Mouse (Mus musculus) kidney, adult 9 months (tissue): ENCODE results near the gene BC107364.
"Not testable (repeated sequence)": the region's sequence is repeated elsewhere in the genome, so short reads cannot be mapped to it uniquely, and the experiment has no call there.

Source experiments
- DNase-seq: peaks from one replicate; pipeline ENCODE4 v3.0.0; 2022

BC107364 gene

GRCm38 (mm10) chr3:96485361-96485760 is 33.3 kb upstream of the BC107364 start:
- no peak for DNase-seq

GRCm38 (mm10) chr3:96484921-96485320 is 32.8 kb upstream of the BC107364 start:
- no peak for DNase-seq

- DNase-seq = no peak
Observed at GRCm38 (mm10) chr3:96483946-96484345, 31.8 kb upstream of the BC107364 start.

GRCm38 (mm10) chr3:96483044-96483443 is 30.9 kb upstream of the BC107364 start:
- not testable (repeated sequence) for DNase-seq

- no peak for DNase-seq
Observed at GRCm38 (mm10) chr3:96482451-96482850, 30.3 kb upstream of the BC107364 start.

- DNase-seq = no peak
Observed at GRCm38 (mm10) chr3:96481856-96482255, 29.8 kb upstream of the BC107364 start.

- no peak for DNase-seq
Observed at GRCm38 (mm10) chr3:96480684-96481270, 28.7 kb upstream of the BC107364 start.

- no peak for DNase-seq
Observed at GRCm38 (mm10) chr3:96479249-96479648, 27.1 kb upstream of the BC107364 start.

DNA sequence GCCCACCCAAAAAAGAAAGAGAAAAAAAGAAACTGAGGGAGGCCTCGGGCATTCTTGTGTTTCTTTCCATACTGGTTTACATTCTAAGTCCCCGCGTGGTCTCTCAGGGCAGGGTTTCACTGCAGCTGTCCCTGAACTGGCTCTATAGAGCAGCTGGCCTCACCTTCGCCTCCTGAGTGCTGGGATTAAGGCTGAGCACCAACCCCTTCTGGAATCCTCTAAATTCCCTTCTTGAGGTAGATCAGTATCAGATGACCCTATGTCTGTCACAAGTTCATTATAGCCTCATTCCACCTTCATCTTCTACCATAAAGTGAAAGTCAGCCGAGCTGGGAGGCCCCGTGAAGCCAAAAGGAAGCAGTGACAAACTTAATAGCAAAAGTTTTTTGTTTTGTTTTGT is 25.5 kb upstream of the BC107364 start:
- no peak for DNase-seq

GRCm38 (mm10) chr3:96477084-96477483 is 25.0 kb upstream of the BC107364 start:
- DNase-seq = no peak

GRCm38 (mm10) chr3:96474909-96475655 is 23.0 kb upstream of the BC107364 start:
- DNase-seq = no peak

DNA sequence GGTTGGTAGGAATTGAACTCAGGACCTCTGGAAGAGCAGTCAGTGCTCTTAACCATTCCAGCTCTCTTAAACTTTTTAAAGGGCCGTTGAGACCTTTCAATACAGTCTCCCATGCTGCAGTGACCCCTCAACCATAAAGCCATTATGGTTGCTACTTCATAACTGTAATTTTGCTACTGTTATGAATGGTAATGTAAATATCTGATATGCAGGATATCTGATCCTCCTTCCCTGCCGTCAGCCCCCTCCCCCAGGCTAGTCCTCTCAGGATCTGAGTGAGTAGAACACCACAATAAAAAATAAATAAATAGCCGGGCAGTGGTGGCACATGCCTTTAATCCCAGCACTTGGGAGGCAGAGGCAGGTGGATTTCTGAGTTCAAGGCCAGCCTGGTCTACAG is 21.4 kb upstream of the BC107364 start:
- not testable (repeated sequence) for DNase-seq

DNA sequence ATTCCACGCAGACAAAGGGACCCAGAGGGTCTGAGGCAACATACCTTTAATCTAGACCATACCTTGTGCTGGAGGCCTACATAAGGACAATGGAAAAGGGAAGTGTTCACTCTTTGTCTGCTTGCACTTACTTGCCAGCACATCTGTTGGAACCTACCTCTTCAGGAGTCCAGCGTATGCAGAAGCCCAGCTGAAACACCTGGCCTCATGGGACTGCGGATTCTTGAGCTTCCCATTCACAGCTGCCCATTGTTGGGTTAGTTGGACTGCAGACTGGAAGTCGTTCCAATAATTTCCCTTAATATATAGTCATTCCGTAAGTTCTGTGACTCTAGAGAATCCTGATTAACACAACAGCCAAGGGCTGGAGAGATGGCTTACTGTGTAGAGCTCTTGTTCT is 20.0 kb upstream of the BC107364 start:
- no peak for DNase-seq

DNA sequence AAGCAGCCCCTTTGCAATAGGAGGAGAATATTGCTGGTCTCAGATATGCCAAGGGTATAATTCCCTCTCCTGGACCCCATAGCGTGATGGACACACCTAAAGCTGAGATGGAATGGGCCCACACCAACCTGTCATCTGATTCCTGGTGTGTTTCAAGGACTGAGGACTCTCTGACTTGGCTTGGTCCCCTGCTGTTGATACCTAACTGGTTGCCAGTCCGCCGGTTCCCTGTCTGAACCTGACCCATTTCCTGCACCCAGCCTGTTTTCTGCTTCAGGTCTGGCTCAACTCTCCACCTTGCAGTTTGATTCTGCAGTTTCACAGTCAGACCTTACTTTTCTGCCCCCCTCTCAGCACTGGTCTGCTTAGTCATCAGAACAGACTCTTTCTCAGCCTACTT is 17.5 kb upstream of the BC107364 start:
- DNase-seq = no peak

- DNase-seq = not testable (repeated sequence)
Observed at GRCm38 (mm10) chr3:96468335-96468734, 16.2 kb upstream of the BC107364 start.

DNA sequence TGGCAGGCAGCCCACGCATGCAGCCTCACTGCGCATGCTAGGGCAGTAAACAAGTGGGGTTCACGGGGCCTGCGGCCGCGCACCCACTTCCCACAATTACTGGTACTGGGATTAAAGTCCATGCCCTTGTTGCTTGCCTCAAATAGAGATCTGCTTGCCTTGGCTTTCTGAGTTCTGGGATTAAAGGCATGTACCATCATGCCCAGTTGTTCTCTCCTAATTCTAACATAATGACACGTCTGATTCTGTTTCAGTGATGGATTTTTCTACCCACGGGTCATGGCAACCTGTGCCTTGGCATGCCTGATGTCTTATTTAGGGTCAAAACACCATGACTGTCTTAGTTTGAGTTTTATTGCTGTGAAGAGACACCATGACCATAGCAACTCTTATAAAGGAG is 15.5 kb upstream of the BC107364 start:
- DNase-seq = no peak

- no peak for DNase-seq
Observed at GRCm38 (mm10) chr3:96463891-96464290, 11.8 kb upstream of the BC107364 start.

- DNase-seq = not testable (repeated sequence)
Observed at GRCm38 (mm10) chr3:96460568-96460870, 8.4 kb upstream of the BC107364 start.

DNA sequence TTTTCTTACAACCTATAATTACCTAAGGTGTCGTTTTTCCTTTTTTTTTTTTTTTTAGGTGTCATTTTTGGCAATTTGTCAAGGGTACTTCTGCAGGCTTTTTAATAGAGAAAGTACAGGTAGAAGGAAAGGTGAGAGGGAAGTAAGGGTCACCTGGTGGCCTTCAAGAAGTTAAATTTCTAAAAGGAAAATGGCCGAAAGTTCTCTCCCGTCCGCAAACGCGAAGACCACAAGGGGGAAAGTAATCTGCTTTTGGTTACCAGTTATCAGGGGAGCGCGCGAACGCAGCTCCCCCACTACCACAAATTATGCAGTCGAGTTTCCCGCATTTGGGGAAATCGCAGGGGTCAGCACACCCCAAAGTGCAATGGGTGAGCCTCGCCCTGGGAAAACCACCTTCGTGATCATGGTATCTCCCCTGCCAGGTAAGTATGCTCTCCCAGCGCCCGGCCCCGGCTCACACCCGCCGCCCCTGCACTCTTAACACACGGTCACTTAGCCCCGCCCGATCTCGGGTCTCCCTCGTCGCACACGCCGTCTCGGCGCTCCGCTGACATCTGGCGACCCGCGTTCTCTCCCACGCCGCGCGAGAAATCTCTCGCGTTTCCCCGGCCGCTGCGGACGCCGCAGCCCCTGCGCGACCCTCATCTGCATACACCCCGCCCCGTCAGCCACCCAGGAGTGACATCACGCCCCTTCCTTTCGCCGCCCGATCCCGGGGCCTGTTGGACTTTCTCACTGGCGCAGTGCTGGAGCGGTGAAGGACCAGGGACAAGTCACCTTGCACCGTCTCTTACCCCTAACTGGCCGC is 7.9 kb upstream of the BC107364 start:
- DNase-seq = not testable (repeated sequence)

DNA sequence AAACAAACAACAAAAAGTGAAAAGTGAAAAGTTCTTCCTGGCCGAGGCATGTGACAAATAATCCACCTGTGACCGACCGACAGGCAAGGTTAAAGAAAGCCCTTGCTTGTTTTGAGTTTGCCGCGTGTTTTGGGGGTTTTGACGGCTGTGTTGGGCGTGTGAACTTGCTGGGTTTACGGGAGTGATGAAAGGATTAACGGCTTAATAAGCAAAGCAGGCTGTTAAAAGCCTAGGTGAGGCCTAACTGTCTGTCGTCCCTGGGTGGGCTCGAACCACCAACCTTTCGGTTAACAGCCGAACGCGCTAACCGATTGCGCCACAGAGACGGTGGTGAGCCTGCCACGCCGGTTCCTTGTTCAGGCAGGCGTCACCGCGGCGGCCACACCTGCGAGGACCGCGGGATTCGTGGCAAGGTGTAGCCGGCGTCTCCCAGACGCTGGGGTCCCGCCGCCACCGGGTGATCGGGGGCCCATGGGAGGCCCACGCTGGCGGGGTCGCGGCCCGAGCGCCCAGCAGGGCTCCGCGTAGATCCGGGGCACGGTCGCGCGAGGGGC is 6.9 kb upstream of the BC107364 start:
- not testable (repeated sequence) for DNase-seq

DNA sequence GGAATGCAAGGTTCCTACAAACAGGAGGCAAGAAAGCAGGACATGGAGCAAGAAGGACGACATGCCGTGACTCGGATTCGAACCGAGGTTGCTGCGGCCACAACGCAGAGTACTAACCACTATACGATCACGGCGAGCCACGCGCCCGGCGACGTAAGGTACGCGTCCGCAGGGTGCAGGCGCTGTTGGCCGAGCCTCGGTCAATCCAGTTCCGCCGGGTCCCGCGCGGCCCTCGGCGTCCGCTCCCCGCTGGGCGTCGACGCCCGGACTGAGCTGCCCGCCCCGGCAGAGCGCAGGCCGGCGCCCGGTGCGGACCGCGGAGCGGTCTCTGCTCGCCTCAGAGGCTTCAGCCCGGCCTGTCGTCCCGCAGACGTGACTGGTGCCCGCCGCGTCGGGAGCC is 5.9 kb upstream of the BC107364 start:
- DNase-seq = not testable (repeated sequence)

GRCm38 (mm10) chr3:96451181-96451737 is 847 bp downstream of the BC107364 start:
- DNase-seq = not testable (repeated sequence)

DNA sequence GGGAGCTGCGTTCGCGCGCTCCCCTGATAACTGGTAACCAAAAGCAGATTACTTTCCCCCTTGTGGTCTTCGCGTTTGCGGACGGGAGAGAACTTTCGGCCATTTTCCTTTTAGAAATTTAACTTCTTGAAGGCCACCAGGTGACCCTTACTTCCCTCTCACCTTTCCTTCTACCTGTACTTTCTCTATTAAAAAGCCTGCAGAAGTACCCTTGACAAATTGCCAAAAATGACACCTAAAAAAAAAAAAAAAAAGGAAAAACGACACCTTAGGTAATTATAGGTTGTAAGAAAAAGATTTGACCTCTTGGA is 1.6 kb downstream of the BC107364 start:
- DNase-seq = not testable (repeated sequence)
